Mouse (Mus musculus): ENCODE measurements around the gene Rlf.
A peak's percentile ranks its signal among the peaks of the same experiment; 100 is the strongest.
"Not testable (repeated sequence)": the region's sequence is repeated elsewhere in the genome, so short reads cannot be mapped to it uniquely, and the experiment has no call there.

The Rlf gene

DNA sequence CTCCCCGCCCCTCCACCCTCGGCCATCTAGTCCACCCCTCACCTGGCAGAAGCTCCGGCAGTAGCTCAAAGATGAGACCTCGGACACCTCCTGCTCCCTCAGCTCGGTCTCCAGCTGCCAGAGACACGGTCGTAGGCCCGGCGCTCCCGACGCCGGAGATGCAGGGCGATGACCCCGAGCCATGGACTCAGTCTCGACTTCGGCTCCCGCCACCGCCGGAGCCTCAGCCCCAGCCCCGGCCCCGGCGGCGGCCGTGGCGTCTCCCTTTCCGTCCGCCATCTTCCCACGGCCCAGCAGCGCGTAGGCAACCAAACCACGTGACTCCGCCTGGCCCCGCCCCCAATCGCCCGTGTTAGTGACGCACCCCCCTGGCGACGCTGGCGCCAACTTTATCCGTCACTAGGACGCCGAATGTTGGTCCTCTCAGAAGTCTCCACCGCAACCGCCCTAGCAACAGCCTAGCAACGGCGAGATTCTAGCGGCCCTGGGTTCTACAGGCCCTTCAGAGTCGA lies at the start of gene Rlf:
Gene Rlf (minus strand): TSS at position 292 of the 512 bp plus-strand sequence.
- peak; percentile 97 for DNase-seq (ENCODE audit: low spot score)

DNA sequence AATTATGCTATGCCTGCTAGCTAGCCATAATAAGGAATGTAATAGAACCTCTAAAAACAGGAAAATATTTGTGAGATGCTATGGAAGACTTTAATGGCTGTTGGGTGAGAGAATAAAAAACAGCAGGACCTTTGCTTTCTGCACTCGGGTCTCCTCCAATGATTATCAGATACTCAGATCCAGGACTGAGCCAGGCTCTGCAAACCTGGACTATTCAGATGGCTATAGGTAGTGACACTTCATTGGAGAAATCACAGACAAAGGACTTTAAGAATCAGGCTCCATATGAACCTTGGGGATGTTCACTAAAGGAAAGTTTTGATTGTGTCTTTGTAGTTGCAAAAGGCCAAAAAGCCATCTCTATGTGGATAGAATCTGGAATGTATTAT lies 26.7 kb upstream of the Rlf start:
- no peak for DNase-seq (ENCODE audit: low spot score)

DNA sequence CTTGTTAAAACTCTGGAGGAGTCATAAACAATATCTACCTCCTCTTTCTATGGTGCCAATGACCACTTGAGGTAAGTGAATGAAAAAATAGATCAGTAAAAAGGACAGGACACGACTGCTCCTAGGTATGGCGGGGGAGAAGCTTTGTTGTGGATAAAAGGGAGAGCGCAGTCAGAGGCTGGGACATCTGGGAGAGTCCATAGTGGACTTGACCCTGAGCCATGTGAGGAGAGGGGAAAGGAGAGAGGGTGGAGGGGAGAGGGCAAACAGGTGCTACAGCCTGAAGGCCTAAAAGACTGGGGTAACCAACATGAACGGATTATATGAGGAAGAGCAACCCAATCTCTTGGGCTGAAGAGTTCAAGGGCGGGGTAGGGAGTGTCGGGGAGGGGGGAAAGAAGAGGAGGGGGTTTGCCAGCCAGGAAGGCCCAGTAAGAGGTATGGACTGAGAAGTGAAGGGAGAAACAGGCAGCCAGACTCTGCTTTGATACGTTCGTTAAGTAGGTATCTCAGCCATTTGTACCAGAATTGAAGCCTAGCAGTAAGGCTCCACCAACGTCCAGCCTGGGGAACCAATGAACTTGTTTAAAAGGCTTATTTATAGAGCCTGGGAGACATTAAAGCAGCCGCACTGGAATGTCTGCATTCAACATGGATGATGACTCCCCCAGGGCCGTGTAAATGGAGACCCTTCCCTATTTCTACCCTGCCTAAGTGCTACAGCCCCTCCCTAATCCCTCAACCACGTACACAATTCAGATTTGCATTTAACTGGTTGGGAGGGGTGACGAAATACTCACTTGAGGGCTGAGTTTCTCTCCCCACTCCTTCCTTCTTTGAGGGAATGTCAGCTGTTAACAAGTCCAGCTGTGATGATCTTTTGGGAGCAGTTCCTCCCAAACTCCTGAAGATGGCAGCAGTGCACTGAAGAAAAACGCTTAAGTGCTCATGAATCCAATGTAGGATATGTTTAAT lies 26.0 kb upstream of the Rlf start:
- DNase-seq (ENCODE audit: low spot score), result peak; percentile 76

GRCm38 (mm10) chr4:121239878-121240277 lies 25.0 kb upstream of the Rlf start:
- DNase-seq (ENCODE audit: low spot score), result no peak

- DNase-seq (ENCODE audit: low spot score), result peak; percentile 58
Measured at GRCm38 (mm10) chr4:121231772-121232414, 17.0 kb upstream of the Rlf start.

GRCm38 (mm10) chr4:121230943-121231614 lies 16.2 kb upstream of the Rlf start:
- DNase-seq (ENCODE audit: low spot score), result peak; percentile 27

GRCm38 (mm10) chr4:121227072-121227471 lies 12.2 kb upstream of the Rlf start:
- no peak for DNase-seq (ENCODE audit: low spot score)

DNA sequence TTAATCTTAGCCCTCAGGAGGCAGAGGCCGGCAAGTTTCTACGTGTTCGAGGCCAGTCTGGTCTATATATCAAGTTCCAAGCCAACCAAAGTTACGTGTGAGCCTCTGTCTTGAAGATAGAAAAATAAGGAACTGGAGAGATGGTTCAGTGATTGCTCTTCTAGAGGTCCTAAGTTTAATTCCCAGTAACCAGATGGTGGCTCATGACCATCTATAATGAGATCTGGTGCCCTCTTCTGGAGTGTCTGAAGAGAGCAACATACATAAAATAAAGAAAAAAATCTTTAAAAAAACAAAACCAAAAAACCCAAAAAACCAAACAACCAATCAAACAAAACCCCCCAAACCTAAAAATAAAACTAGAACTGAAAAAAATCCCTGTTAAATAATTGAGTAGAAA lies 10.3 kb upstream of the Rlf start:
- DNase-seq (ENCODE audit: low spot score), result no peak

- DNase-seq (ENCODE audit: low spot score), result no peak
Measured at GRCm38 (mm10) chr4:121223136-121223535, 8.3 kb upstream of the Rlf start.

DNA sequence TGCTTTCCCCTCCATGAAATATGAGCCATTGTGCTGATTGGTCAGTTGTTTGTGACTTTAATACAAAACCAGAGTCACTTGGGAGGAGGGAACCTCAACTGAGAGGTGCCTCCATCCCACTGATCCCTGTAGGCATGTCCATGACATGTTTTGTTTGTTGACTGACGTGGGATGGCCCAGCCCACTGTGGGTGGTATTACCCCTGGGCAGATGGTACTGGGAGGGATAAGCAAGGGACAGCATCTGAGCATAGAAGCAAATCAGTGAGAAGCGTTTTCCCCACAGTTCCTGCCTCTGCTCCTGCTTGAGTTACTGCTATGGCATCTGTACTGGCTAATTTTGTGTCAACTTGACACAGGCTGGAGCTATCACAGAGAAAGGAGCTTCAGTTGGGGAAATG lies 1.3 kb upstream of the Rlf start:
- DNase-seq (ENCODE audit: low spot score), result no peak

DNA sequence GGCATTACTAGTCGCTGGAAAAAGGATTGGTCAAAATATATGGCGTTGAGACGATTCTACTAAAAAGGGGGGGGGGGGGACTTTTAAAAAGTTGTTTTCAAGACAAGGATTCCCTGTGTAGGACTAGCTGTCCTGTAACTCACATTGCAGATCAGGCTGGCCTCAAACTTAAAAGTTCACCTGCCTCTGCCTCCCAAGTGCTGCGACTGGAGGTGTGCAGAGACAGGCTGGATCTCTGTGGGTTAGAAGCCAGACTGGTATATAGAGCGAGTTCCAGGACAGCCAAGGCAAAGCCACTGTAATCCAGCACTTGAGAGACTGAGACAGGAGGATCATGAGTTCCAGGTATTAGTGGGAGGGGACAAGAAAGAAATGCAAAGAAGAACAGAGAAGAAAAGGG lies 605 bp upstream of the Rlf start:
- no peak for DNase-seq (ENCODE audit: low spot score)

- peak; percentile 50 for DNase-seq (ENCODE audit: low spot score)
Measured at GRCm38 (mm10) chr4:121213936-121214792, 720 bp downstream of the Rlf start.

DNA sequence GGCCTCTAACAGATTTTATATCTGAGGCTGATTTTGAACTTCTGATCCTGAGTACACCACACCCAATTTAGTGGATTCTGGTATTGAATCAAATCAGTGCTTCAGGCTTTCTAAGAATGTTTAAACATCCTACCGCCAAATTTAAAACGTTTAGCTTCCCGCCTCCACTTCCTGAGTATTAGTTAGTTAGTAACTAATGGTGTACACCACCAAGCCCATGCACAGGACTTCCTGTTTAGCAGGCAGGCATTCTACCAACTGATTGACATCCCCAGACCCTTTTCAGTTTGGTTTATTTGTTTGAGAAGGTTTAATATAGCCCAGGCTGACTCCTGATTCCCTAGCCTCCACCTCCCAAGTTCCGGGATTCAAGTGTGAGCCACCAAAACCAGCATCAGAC lies 6.0 kb downstream of the Rlf start:
- no peak for DNase-seq (ENCODE audit: low spot score)

DNA sequence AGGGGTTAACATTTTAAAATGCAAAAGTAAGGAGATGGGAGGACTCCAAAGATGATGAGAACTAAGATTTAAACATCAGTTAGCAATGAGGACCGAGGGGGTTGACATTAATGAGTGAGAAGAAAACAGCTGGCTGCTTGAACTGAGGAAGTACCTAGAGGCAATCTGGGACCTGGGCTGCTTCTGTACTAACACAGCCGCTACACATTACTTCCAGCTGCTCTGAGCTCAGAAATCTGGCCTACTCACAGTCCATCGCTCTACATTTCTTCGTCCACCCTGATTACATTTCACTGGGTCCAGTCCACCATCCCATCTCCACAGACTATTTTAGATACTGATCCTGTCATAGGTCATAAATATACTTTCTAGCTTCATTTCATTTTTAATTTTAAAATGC lies 17.0 kb downstream of the Rlf start:
- no peak for DNase-seq (ENCODE audit: low spot score)

- DNase-seq (ENCODE audit: low spot score), result no peak
Measured at GRCm38 (mm10) chr4:121196995-121197394, 17.9 kb downstream of the Rlf start.

GRCm38 (mm10) chr4:121196205-121196604 lies 18.7 kb downstream of the Rlf start:
- no peak for DNase-seq (ENCODE audit: low spot score)

GRCm38 (mm10) chr4:121194736-121195135 lies 20.1 kb downstream of the Rlf start:
- DNase-seq (ENCODE audit: low spot score), result no peak

- no peak for DNase-seq (ENCODE audit: low spot score)
Measured at GRCm38 (mm10) chr4:121192306-121192705, 22.6 kb downstream of the Rlf start.

- DNase-seq (ENCODE audit: low spot score), result no peak
Measured at GRCm38 (mm10) chr4:121189341-121189740, 25.5 kb downstream of the Rlf start.

- DNase-seq (ENCODE audit: low spot score), result no peak
Measured at GRCm38 (mm10) chr4:121179669-121180068, 35.2 kb downstream of the Rlf start.

DNA sequence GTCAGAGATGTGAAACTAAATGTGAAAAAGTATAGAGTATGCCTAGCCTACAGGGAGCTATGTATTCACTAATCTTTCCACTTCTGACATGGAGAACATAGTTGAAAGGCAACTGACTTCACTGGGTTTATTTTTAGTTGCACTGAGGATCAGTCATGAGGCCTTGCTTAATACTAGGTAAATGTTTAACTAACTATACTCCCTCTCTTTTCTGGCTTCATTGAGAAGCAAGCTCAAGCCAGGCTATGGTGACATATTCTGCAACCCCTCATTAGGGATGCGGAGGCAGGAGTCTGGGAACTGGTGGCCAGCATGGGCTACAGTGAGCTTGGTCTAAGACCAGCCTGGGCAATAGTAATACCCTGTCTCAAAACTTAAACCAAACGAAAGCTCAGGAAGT lies 47.2 kb downstream of the Rlf start:
- DNase-seq (ENCODE audit: low spot score), result no peak

DNA sequence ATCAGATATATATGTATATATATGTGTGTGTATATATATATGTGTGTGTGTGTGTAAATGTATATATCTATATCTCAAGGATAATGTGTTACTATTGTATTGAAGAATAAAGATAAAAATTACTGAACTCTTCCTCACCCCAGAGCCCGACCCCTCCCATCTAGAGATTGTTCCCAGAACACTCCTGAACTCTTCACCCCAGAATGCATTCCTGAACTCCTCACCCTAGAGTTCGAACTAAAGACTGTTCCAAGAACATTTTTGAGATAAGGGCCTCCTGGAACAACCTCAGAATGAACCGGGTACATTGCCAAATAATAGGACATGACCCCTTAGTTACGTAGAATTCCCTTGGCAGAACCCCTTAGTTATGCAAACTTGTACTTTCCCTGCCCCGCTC lies 48.2 kb downstream of the Rlf start:
- not testable (repeated sequence) for DNase-seq (ENCODE audit: low spot score)
